Comparison of ENCODE assay signal across 9 mouse cellular contexts in genomic region chr4:33057890-33058687, GRCm38 (mm10). TPM values are rescaled to one million over a fixed set of nuclear protein-coding genes. Genes with fewer than 3 reads are reported as not detected.
DNase-seq lines count a peak whose midpoint lies in the region; ATAC-seq and TF ChIP-seq lines count a peak whose summit lies in the region.
"Had no signal": no experiment of that assay in that cellular context is flagged by ENCODE, and none has a peak within 500 bp of the region (broad histone marks: within the 10 kb centered on the region; RNA-seq: fewer than 3 reads in every experiment).

No protein-coding gene starts in this region.

- H3K4me1 ChIP-seq in limb, embryonic 12.5 days (replicated peaks) = peaks cover 4% of the 10 kb centered on the region; the same call in 1 of the 2 replicates
- peaks cover 7% of the 10 kb centered on the region; the same call in 1 of the 2 replicates for H3K4me1 ChIP-seq in limb, embryonic 10.5 days
- no peaks in the 10 kb centered on the region for H3K4me1 ChIP-seq in small intestine, adult 2 months (ENCODE audit: control insufficient read depth, insufficient read depth, insufficient read length, low read length)
- no peaks in the 10 kb centered on the region for H3K4me1 ChIP-seq in forebrain, embryonic 16.5 days (replicated peaks; ENCODE audit: control insufficient read depth, insufficient read depth, low read length)
- H3K4me1 ChIP-seq in midbrain, embryonic 15.5 days = no peaks in the 10 kb centered on the region

- no peaks in the 10 kb centered on the region for H3K9me3 ChIP-seq in limb, embryonic 12.5 days
- H3K9me3 ChIP-seq in limb, embryonic 10.5 days (replicated peaks) = no peaks in the 10 kb centered on the region
- no peaks in the 10 kb centered on the region for H3K9me3 ChIP-seq in forebrain, embryonic 16.5 days (ENCODE audit: control insufficient read depth, low read length)
- no peaks in the 10 kb centered on the region for H3K9me3 ChIP-seq in midbrain, embryonic 15.5 days

- H3K9ac ChIP-seq in limb, embryonic 12.5 days (replicated peaks) = no peak overlapping the region
- no peak overlapping the region for H3K9ac ChIP-seq in forebrain, embryonic 16.5 days (replicated peaks; ENCODE audit: low read depth, low read length)
- H3K9ac ChIP-seq in midbrain, embryonic 15.5 days = no peak overlapping the region

- no peaks in the 10 kb centered on the region for H3K27me3 ChIP-seq in limb, embryonic 12.5 days
- no peaks in the 10 kb centered on the region for H3K27me3 ChIP-seq in limb, embryonic 10.5 days (ENCODE audit: low read depth, poor library complexity, severe bottlenecking)
- no peaks in the 10 kb centered on the region for H3K27me3 ChIP-seq in small intestine, adult 2 months (ENCODE audit: control insufficient read depth, insufficient read depth, low read length)
- H3K27me3 ChIP-seq in forebrain, embryonic 16.5 days (replicated peaks; ENCODE audit: control insufficient read depth, insufficient read depth, low read length) = no peaks in the 10 kb centered on the region
- no peaks in the 10 kb centered on the region for H3K27me3 ChIP-seq in midbrain, embryonic 15.5 days (replicated peaks)

- H3K4me2 ChIP-seq in limb, embryonic 12.5 days = no peak overlapping the region
- no peak overlapping the region for H3K4me2 ChIP-seq in forebrain, embryonic 16.5 days (ENCODE audit: low read length)
- H3K4me2 ChIP-seq in midbrain, embryonic 15.5 days = no peak overlapping the region

- H3K27ac ChIP-seq in limb, embryonic 12.5 days = 0 out of 2 replicates have a peak overlapping the region, but pooled peaks have one; percentile 35
- no peak overlapping the region for H3K27ac ChIP-seq in limb, embryonic 10.5 days
- H3K27ac ChIP-seq in small intestine, adult 2 months (ENCODE audit: insufficient read depth, low read depth, low read length) = peak overlapping the region; percentile 64
- H3K27ac ChIP-seq in forebrain, embryonic 16.5 days (ENCODE audit: low read length) = no peak overlapping the region
- no peak overlapping the region for H3K27ac ChIP-seq in midbrain, embryonic 15.5 days

- DNase-seq in limb, embryonic 10.5 days (ENCODE audit: low spot score) = no peak
- peak; percentile 91 for DNase-seq in gastrocnemius, adult 18-20 months (ENCODE audit: low spot score)
- peak; percentile 48 to 84 for DNase-seq in layer of hippocampus, adult 18-20 months (ENCODE audit: low spot score in 2 of 2)
- no peak for DNase-seq in cerebellum, postnatal 36 days

- ATAC-seq in limb, embryonic 12.5 days (ENCODE audit: insufficient number of reproducible peaks, insufficient read depth, low FRiP score, low TSS enrichment, low read depth) = no peak
- ATAC-seq in forebrain, embryonic 16.5 days = no peak
- no peak for ATAC-seq in midbrain, embryonic 15.5 days (replicated peaks)

- H3K4me3 ChIP-seq in limb, embryonic 12.5 days (replicated peaks) = no peak overlapping the region
- no peak overlapping the region for H3K4me3 ChIP-seq in limb, embryonic 10.5 days
- H3K4me3 ChIP-seq in small intestine, adult 2 months (ENCODE audit: low read depth, low read length) = no peak overlapping the region
- H3K4me3 ChIP-seq in forebrain, embryonic 16.5 days (replicated peaks; ENCODE audit: low read length) = no peak overlapping the region
- H3K4me3 ChIP-seq in midbrain, embryonic 15.5 days = no peak overlapping the region

- TF ChIP-seq CTCF in small intestine, adult 2 months (IDR thresholded peaks at IDR 0.05; ENCODE audit: extremely low read depth, insufficient read length, insufficient replicate concordance, low read depth, low read length) = no peak

- 65% methylated on average over 11 of the region's 11 CpGs for WGBS in limb, embryonic 12.5 days
- WGBS in limb, embryonic 10.5 days = 73% methylated on average over 11 of the region's 11 CpGs
- WGBS in small intestine, adult 2 months = 85% methylated on average over 11 of the region's 11 CpGs
- WGBS in forebrain, embryonic 16.5 days = 85% methylated on average over 11 of the region's 11 CpGs
- WGBS in midbrain, embryonic 15.5 days = 80% methylated on average over 11 of the region's 11 CpGs

- no peaks in the 10 kb centered on the region for H3K36me3 ChIP-seq in limb, embryonic 12.5 days
- H3K36me3 ChIP-seq in limb, embryonic 10.5 days = no peaks in the 10 kb centered on the region
- peaks cover 2% of the 10 kb centered on the region for H3K36me3 ChIP-seq in small intestine, adult 2 months (ENCODE audit: control insufficient read depth, insufficient read depth, low read length)
- H3K36me3 ChIP-seq in forebrain, embryonic 16.5 days (ENCODE audit: control insufficient read depth, insufficient read depth) = no peaks in the 10 kb centered on the region
- H3K36me3 ChIP-seq in midbrain, embryonic 15.5 days (replicated peaks) = no peaks in the 10 kb centered on the region

- TF ChIP-seq POLR2A in small intestine, adult 2 months (IDR thresholded peaks at IDR 0.05; ENCODE audit: low read depth, low read length) = no peak

RNA-seq across cellular contexts. Expression of gene Gabrr2, which starts 4.7 kb away (rescaled TPM):
- polyA plus RNA-seq in limb, embryonic 12.5 days (2016; fragmentation: Nextera tagmentation; extraction: Ambion mirVana) = 0.30 and 0.32 TPM in 2 replicates
- 0.10 TPM in 1 of 2 replicates, not detected in the other for polyA plus RNA-seq in limb, embryonic 10.5 days (2016; fragmentation: Nextera tagmentation; extraction: Ambion mirVana)
- total RNA-seq in gastrocnemius, adult 18-20 months (2021) = 1 to 10 TPM; 1.8 to 1.9 TPM
- under 1 TPM; 0.62 to 0.81 TPM for total RNA-seq in layer of hippocampus, adult 18-20 months (2021)
- 0.18 and 1.5 TPM in 2 replicates for polyA plus RNA-seq in small intestine, adult 2 months (2012; rRNA removed)
- 0.37 and 0.65 TPM in 2 replicates for polyA plus RNA-seq in forebrain, embryonic 16.5 days (2015; fragmentation: Nextera tagmentation; extraction: Ambion mirVana)
- polyA plus RNA-seq in midbrain, embryonic 15.5 days (2015; fragmentation: Nextera tagmentation; extraction: Ambion mirVana) = 0.72 and 1.1 TPM in 2 replicates
- total RNA-seq: hematopoietic stem cell, adult 5-6 weeks had no signal

RNA-seq across cellular contexts. Expression of gene Ube2j1, which starts 26.9 kb away (rescaled TPM):
- polyA plus RNA-seq in limb, embryonic 12.5 days (2016; fragmentation: Nextera tagmentation; extraction: Ambion mirVana) = 38.1 and 38.5 TPM in 2 replicates
- 38.3 and 38.7 TPM in 2 replicates for polyA plus RNA-seq in limb, embryonic 10.5 days (2016; fragmentation: Nextera tagmentation; extraction: Ambion mirVana)
- total RNA-seq in gastrocnemius, adult 18-20 months (2021) = 10 to 100 TPM; 47.3 to 49.3 TPM
- total RNA-seq in layer of hippocampus, adult 18-20 months (2021) = 100 to 1,000 TPM in 1 of 2 experiments, 10 to 100 TPM in 1; 92.7 to 100 TPM
- 8.8 and 18.5 TPM in 2 replicates for polyA plus RNA-seq in small intestine, adult 2 months (2012; rRNA removed)
- polyA plus RNA-seq in forebrain, embryonic 16.5 days (2015; fragmentation: Nextera tagmentation; extraction: Ambion mirVana) = 53.4 and 60.2 TPM in 2 replicates
- 58.1 and 60.6 TPM in 2 replicates for polyA plus RNA-seq in midbrain, embryonic 15.5 days (2015; fragmentation: Nextera tagmentation; extraction: Ambion mirVana)

Comparison
In these comparisons a context has a peak if more than half of its experiments do, and no peak if none do; other contexts are left out.
1. H3K27ac ChIP-seq: peak in limb, embryonic 12.5 days (single experiment) and small intestine, adult 2 months (single experiment); none in limb, embryonic 10.5 days (single experiment), forebrain, embryonic 16.5 days (single experiment) and midbrain, embryonic 15.5 days (single experiment).
2. DNase-seq: peak in gastrocnemius, adult 18-20 months (single experiment) and layer of hippocampus, adult 18-20 months (2 of 2); none in limb, embryonic 10.5 days (single experiment) and cerebellum, postnatal 36 days (0 of 2).